Mouse (Mus musculus): ENCODE results near the gene Pdk2. TPM values are rescaled to one million over a fixed set of nuclear protein-coding genes. Genes with fewer than 3 reads are reported as not detected.

Gene Pdk2
- polyA plus RNA-seq, 1 experiment from 2014 or later, result 113 TPM

DNA sequence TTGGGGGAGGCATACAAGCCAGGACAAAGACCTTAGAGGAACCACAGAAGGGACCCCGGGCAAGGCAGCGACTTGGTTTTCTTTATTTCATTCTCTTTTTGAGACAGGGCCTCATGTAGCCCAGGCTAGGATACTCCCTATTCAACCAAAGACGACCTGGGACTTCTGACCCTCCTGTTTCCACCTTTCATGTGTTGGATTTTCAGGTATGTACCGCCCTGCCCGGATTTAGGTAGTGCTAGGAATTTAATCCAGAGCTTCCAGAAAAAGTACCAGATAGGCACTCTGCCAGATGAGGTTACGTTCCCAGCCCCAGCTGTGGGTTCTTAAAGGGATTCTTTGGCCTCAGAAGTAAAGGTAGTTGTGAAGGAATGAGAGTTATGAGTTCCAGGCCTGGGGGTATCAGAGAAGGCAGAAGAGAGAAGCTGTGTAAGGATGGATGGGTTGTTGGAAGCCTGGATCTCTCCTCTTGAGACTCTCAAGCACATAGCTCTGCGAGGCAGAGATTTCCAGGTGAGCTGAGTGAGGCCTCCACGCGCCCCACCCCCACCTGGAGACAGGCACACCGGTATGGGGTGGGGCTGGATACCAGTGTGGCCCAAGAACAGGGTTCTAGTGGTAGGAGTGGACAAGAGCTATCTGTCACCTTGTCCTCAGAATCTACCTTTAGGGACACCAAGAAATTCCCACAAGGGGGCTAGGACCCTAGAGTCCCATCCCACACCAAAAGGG, 28.2 kb upstream of the Pdk2 start:
- Histone ChIP-seq H3K4me1 (ENCODE audit: control insufficient read depth in 2 of 2, insufficient read depth in 2 of 2, low read length in 2 of 2) (peaks cover 46 to 61% of the 10 kb centered on the region in 2 experiments), H3K9ac (ENCODE audit: low read length) (no peak overlapping the region; the same call in 1 of the 2 replicates)
- ATAC-seq (ENCODE audit: insufficient number of reproducible peaks, insufficient read depth, low FRiP score, low read depth), result no peak

DNA sequence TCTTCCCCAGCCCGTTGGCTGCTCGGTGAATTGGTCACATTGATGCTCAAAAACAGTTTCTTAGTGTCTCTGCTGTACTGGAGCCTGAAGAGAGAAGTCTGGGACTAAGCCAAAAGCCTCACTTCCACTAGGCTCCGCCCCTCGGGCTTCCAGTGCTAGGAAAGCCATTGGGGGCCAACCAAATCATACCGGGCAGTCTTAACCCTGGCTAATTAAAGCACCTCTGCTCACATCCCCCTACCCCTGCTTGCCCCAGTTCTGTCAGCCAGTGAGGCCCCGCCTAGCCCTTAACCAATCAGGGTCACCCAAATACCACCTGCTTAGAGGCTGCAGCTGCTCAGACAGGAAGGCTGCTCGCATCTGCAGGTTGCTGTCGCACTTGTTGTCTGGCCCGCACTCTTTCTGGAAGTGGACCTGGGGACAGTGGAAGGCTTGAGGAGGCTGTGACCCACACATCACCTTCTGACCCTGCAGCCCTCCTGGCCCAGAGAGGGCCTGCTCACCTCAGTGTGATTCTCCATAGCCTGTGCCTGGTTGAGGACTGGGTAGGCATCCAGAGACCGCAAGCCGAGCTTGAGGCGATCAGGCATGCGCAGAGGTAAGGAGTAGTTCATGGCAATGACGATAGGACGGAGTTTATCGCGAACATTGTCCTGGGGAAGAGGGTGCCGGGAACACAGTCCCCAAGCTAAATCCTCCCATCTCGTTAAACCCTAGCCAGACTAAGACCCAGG, 15.8 kb upstream of the Pdk2 start:
- ATAC-seq (ENCODE audit: insufficient number of reproducible peaks, insufficient read depth, low FRiP score, low read depth), result 0 out of 2 replicates have a peak, but pooled peaks have one; percentile 27
- H3K27ac ChIP-seq (replicated peaks in 1 of 2; ENCODE audit: control insufficient read depth in 1 of 2, insufficient read depth in 1 of 2, low read depth in 2 of 2, low read length in 2 of 2), result no peak overlapping the region
- 43% methylated on average over 19 of the region's 19 CpGs for WGBS
- no peaks in the 10 kb centered on the region for H3K9me3 ChIP-seq (ENCODE audit: control insufficient read depth, low read length)
- no peak overlapping the region for H3K9ac ChIP-seq (ENCODE audit: low read length)
- H3K27me3 ChIP-seq (ENCODE audit: control insufficient read depth, insufficient read depth, low read length), result no peaks in the 10 kb centered on the region
- no peak overlapping the region for H3K4me2 ChIP-seq (ENCODE audit: low read length)
- H3K36me3 ChIP-seq (ENCODE audit: control insufficient read depth, insufficient read depth, low read length), result peaks cover 77% of the 10 kb centered on the region
- H3K4me1 ChIP-seq (ENCODE audit: control insufficient read depth in 2 of 2, insufficient read depth in 2 of 2, low read length in 2 of 2), result no peaks in the 10 kb centered on the region
- H3K4me3 ChIP-seq (ENCODE audit: control insufficient read depth in 1 of 2, insufficient read depth in 1 of 2, low read depth in 1 of 2, low read length in 2 of 2), result no peak overlapping the region

More for the DNA sequence above, 28.2 kb upstream of the Pdk2 start:
- Histone ChIP-seq H3K4me3 (ENCODE audit: control insufficient read depth in 1 of 2, insufficient read depth in 1 of 2, low read depth in 1 of 2, low read length in 2 of 2) (no peak overlapping the region), H3K27me3 (ENCODE audit: control insufficient read depth, insufficient read depth, low read length) (no peaks in the 10 kb centered on the region), H3K9me3 (ENCODE audit: control insufficient read depth, low read length) (no peaks in the 10 kb centered on the region), H3K36me3 (ENCODE audit: control insufficient read depth, insufficient read depth, low read length) (peaks cover 13% of the 10 kb centered on the region), H3K4me2 (ENCODE audit: low read length) (no peak overlapping the region), H3K27ac (replicated peaks in 1 of 2; ENCODE audit: control insufficient read depth in 1 of 2, insufficient read depth in 1 of 2, low read depth in 2 of 2, low read length in 2 of 2) (peak overlapping the region in 1 of 2 experiments; percentile 91; a peak in 2 of 4 replicates)
- 65% methylated on average over 10 of the region's 10 CpGs for WGBS

DNA sequence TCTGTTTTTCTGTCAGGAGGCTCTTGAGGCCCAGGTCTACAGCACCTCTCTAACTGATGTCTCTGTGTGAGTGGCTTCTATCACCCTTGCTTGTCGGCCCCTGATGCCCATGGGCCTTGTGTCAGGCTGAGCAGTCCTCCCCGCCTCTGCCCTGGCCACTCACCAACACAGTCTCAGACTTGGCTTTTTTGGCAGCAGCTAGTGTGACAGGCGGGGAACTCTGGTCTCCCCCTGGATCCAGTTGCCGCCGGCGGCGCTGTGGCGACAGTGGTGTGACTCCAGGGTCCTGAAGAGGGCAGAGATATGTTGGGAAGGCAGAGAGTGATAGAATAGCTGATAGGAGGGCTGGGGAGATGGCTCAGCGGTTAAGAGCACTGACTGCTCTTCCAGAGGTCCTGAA, 11.9 kb upstream of the Pdk2 start:
- H3K4me3 ChIP-seq (ENCODE audit: control insufficient read depth in 1 of 2, insufficient read depth in 1 of 2, low read depth in 1 of 2, low read length in 2 of 2), result no peak overlapping the region
- H3K27ac ChIP-seq (replicated peaks in 1 of 2; ENCODE audit: control insufficient read depth in 1 of 2, insufficient read depth in 1 of 2, low read depth in 2 of 2, low read length in 2 of 2), result no peak overlapping the region
- no peak overlapping the region for H3K9ac ChIP-seq (ENCODE audit: low read length)
- no peaks in the 10 kb centered on the region for H3K27me3 ChIP-seq (ENCODE audit: control insufficient read depth, insufficient read depth, low read length)
- no peak overlapping the region for H3K4me2 ChIP-seq (ENCODE audit: low read length)
- H3K36me3 ChIP-seq (ENCODE audit: control insufficient read depth, insufficient read depth, low read length), result peaks cover 69% of the 10 kb centered on the region
- no peaks in the 10 kb centered on the region for H3K9me3 ChIP-seq (ENCODE audit: control insufficient read depth, low read length)
- H3K4me1 ChIP-seq (ENCODE audit: control insufficient read depth in 2 of 2, insufficient read depth in 2 of 2, low read length in 2 of 2), result no peaks in the 10 kb centered on the region
- WGBS, result 55% methylated on average over 9 of the region's 9 CpGs
- no peak for ATAC-seq (ENCODE audit: insufficient number of reproducible peaks, insufficient read depth, low FRiP score, low read depth)

DNA sequence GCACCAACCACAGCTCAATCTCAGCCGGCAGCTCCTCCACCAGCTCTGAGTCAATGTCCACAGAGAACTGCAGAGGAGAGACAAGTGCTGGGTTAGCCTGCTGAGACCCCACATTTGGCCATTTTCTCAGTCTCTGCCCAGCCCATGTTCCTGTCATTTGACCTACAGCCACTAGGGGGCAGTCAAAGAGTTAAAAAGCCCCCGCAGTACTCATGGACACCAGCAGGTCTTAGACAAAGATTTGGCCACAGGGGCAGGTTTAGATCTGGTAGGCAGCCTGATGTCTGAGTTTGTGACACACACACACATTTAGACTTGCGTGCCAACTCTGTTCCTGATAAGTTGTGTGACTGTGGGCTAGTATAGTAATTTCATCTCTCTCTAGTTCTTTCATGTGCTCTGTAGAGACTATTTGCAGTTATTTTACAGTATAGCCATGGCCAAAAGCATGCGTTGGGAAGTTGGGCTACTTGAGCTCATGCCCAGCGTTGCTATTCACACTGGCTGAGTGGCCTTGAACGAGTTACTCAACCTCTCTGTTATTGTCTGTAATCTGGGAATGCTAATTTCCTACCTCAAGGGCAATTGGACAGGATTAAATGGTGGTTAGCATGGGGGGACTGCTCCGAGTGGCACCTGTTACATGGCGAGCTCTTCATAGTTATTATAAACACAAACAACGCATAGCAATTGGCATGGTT, 6.0 kb upstream of the Pdk2 start:
- 51% methylated on average over 9 of the region's 9 CpGs for WGBS
- H3K4me1 ChIP-seq (ENCODE audit: control insufficient read depth in 2 of 2, insufficient read depth in 2 of 2, low read length in 2 of 2), result no peaks in the 10 kb centered on the region
- H3K36me3 ChIP-seq (ENCODE audit: control insufficient read depth, insufficient read depth, low read length), result peaks cover 41% of the 10 kb centered on the region
- no peak for ATAC-seq (ENCODE audit: insufficient number of reproducible peaks, insufficient read depth, low FRiP score, low read depth)
- H3K9me3 ChIP-seq (ENCODE audit: control insufficient read depth, low read length), result no peaks in the 10 kb centered on the region
- no peak overlapping the region for H3K4me3 ChIP-seq (ENCODE audit: control insufficient read depth in 1 of 2, insufficient read depth in 1 of 2, low read depth in 1 of 2, low read length in 2 of 2)
- no peak overlapping the region for H3K27ac ChIP-seq (replicated peaks in 1 of 2; ENCODE audit: control insufficient read depth in 1 of 2, insufficient read depth in 1 of 2, low read depth in 2 of 2, low read length in 2 of 2)
- H3K9ac ChIP-seq (ENCODE audit: low read length), result no peak overlapping the region
- H3K27me3 ChIP-seq (ENCODE audit: control insufficient read depth, insufficient read depth, low read length), result no peaks in the 10 kb centered on the region
- H3K4me2 ChIP-seq (ENCODE audit: low read length), result no peak overlapping the region

DNA sequence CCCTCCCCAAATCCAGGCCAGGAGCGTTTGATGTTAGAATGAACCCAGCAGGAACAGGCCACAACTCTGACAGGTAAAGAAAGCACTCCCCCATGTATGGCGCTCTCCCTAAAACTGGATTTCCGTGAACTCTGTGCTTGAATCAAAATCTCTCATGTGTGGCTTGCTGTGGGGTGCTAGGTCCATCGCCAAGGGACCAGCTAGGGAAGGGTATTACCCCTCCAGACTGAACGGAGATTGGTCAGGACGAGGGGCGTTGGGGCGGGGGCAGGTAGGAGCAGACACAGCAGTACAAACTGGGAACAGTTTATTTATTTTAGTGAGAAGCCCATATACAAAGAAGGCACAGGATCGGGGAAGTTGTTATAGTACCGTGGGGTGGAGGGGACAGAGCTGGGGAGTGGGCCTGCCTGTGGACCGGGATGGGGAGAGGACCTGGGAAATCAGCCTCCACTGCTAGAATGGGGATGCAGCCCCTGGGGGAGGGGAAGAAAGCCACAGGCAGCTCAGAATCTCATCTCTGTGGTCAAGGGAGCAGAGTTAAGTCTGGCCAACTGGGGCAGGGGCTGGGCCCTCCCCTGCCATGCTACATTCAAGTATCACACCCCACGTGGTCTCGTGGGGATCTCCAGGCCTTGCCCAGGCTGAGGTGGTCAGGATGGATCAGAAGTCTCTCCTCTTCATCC, 3.2 kb upstream of the Pdk2 start:
- Histone ChIP-seq H3K4me1 (ENCODE audit: control insufficient read depth in 2 of 2, insufficient read depth in 2 of 2, low read length in 2 of 2) (peaks cover 6 to 12% of the 10 kb centered on the region in 2 experiments), H3K4me3 (ENCODE audit: control insufficient read depth in 1 of 2, insufficient read depth in 1 of 2, low read depth in 1 of 2, low read length in 2 of 2) (no peak overlapping the region), H3K27ac (replicated peaks in 1 of 2; ENCODE audit: control insufficient read depth in 1 of 2, insufficient read depth in 1 of 2, low read depth in 2 of 2, low read length in 2 of 2) (no peak overlapping the region), H3K9ac (ENCODE audit: low read length) (no peak overlapping the region), H3K9me3 (ENCODE audit: control insufficient read depth, low read length) (no peaks in the 10 kb centered on the region), H3K36me3 (ENCODE audit: control insufficient read depth, insufficient read depth, low read length) (peaks cover 24% of the 10 kb centered on the region), H3K4me2 (ENCODE audit: low read length) (no peak overlapping the region), H3K27me3 (ENCODE audit: control insufficient read depth, insufficient read depth, low read length) (no peaks in the 10 kb centered on the region)
- WGBS, result 58% methylated on average over 11 of the region's 13 CpGs
- ATAC-seq (ENCODE audit: insufficient number of reproducible peaks, insufficient read depth, low FRiP score, low read depth), result no peak

DNA sequence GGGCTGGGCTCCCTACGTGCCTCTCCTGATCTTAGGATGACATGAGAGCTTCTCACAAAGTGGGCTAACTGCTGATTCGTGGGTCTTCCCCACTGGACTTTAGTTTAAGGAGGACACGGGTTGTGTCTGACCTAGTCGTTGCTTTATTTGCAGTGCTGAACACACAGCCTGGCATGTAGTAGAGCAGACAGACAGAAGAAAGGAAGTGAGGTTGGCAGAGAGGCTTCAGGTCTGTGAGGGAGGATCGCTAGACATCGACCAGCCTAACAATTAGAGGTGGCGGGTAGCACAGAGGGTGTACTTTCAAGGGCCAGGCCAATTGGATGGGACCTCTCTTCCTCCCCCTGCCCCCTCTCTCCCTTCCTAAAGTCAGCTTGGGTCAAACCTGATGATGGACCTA, 2.5 kb upstream of the Pdk2 start:
- no peaks in the 10 kb centered on the region for H3K27me3 ChIP-seq (ENCODE audit: control insufficient read depth, insufficient read depth, low read length)
- H3K9me3 ChIP-seq (ENCODE audit: control insufficient read depth, low read length), result no peaks in the 10 kb centered on the region
- 54% methylated on average over 7 of the region's 7 CpGs for WGBS
- no peak overlapping the region for H3K4me2 ChIP-seq (ENCODE audit: low read length)
- no peak overlapping the region for H3K4me3 ChIP-seq (ENCODE audit: control insufficient read depth in 1 of 2, insufficient read depth in 1 of 2, low read depth in 1 of 2, low read length in 2 of 2)
- no peak overlapping the region for H3K9ac ChIP-seq (ENCODE audit: low read length)
- H3K27ac ChIP-seq (replicated peaks in 1 of 2; ENCODE audit: control insufficient read depth in 1 of 2, insufficient read depth in 1 of 2, low read depth in 2 of 2, low read length in 2 of 2), result no peak overlapping the region
- no peak for ATAC-seq (ENCODE audit: insufficient number of reproducible peaks, insufficient read depth, low FRiP score, low read depth)
- peaks cover 6 to 12% of the 10 kb centered on the region in 2 experiments for H3K4me1 ChIP-seq (ENCODE audit: control insufficient read depth in 2 of 2, insufficient read depth in 2 of 2, low read length in 2 of 2)
- peaks cover 27% of the 10 kb centered on the region for H3K36me3 ChIP-seq (ENCODE audit: control insufficient read depth, insufficient read depth, low read length)

DNA sequence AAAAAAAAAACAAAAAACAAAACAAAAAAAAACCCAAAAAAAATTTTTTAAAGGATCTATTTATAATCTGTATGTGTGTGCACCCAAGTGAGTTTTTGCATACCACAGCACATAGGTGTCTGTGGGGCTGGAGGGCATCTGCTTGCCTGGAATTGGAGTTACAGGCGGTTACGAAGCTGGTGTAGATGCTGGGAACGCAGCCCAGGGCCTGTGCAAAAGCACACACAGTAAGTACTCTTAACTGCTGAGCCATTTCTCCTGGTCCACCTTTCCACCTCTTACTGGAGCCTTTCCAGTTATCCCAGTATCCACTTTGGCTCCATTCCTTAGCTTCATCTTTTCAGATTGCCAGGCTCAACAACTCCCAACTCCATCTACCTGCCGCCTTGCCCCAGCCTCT, 1.9 kb upstream of the Pdk2 start:
- no peaks in the 10 kb centered on the region for H3K9me3 ChIP-seq (ENCODE audit: control insufficient read depth, low read length)
- no peak overlapping the region for H3K4me2 ChIP-seq (ENCODE audit: low read length)
- no peak overlapping the region for H3K9ac ChIP-seq (ENCODE audit: low read length)
- ATAC-seq (ENCODE audit: insufficient number of reproducible peaks, insufficient read depth, low FRiP score, low read depth), result no peak
- peaks cover 6 to 12% of the 10 kb centered on the region in 2 experiments for H3K4me1 ChIP-seq (ENCODE audit: control insufficient read depth in 2 of 2, insufficient read depth in 2 of 2, low read length in 2 of 2)
- no peak overlapping the region for H3K4me3 ChIP-seq (ENCODE audit: control insufficient read depth in 1 of 2, insufficient read depth in 1 of 2, low read depth in 1 of 2, low read length in 2 of 2)
- peaks cover 32% of the 10 kb centered on the region for H3K36me3 ChIP-seq (ENCODE audit: control insufficient read depth, insufficient read depth, low read length)
- no peaks in the 10 kb centered on the region for H3K27me3 ChIP-seq (ENCODE audit: control insufficient read depth, insufficient read depth, low read length)
- no peak overlapping the region for H3K27ac ChIP-seq (replicated peaks in 1 of 2; ENCODE audit: control insufficient read depth in 1 of 2, insufficient read depth in 1 of 2, low read depth in 2 of 2, low read length in 2 of 2)
- 80% methylated on average over 4 of the region's 4 CpGs for WGBS

Measured in heart, embryonic 14.5 days (tissue).